Mouse (Mus musculus): ENCODE data around the gene Emc10.

Emc10 gene

GRCm38 (mm10) chr7:44495992-44496770, at the start of gene Emc10, which contains the start of gene Fam71e1:
Emc10 (minus strand) TSS chr7:44496529.
Fam71e1 (plus strand) TSS chr7:44496581.
- in situ Hi-C loops (cut with MboI, MseI): no loop called here

- in situ Hi-C loops (cut with MboI, MseI): no loop called here
Observed at GRCm38 (mm10) chr7:44543071-44543470, 46.7 kb upstream of the Emc10 start.

- in situ Hi-C loops (cut with MboI, MseI): no loop called here
Observed at GRCm38 (mm10) chr7:44542555-44542954, 46.2 kb upstream of the Emc10 start.

DNA sequence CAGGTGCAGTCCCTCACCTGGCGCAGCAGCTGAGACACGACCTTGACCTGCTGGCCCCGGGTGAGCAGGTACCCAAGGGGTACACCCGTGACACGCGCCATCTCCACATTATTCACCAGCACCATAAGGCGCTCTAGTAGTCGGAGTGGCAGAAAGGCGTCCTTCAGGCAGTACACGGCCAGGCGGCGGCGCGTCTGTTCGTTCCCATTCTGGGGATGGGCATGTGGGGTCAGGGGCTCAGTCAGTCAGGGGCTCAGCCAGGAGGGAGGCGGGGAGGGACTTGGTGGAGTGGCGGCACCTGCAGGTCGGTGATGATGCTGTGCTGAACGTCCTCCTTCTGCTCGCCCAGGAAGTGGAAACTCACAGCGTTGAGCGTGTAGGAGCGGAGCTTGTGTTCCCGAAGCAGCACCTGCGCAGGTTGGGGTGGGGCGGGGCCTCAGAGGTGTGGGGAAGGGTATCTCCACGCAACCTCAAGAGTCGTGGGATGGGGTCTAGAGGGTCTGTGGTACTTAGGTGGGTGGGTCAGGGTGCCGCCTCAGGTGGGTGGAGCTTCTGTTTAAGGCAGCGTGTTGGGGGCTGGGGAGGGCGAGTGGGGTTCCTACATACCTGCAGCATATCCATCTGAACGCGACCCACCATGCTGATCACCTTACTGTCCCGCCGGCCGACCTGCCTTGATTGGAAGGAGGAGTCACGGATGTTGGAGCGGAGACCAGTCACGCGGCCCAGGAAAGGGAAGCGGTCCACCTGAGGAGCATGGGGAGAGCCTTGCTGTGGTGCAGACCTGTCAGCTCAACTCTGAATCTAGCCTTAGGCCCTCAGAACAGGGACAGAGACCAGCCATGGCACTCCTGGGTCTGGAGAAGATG, 42.7 kb upstream of the Emc10 start:
- in situ Hi-C loops (cut with MboI, MseI): no loop called here

GRCm38 (mm10) chr7:44537496-44537895, 41.2 kb upstream of the Emc10 start:
- in situ Hi-C loops (cut with MboI, MseI): no loop called here

DNA sequence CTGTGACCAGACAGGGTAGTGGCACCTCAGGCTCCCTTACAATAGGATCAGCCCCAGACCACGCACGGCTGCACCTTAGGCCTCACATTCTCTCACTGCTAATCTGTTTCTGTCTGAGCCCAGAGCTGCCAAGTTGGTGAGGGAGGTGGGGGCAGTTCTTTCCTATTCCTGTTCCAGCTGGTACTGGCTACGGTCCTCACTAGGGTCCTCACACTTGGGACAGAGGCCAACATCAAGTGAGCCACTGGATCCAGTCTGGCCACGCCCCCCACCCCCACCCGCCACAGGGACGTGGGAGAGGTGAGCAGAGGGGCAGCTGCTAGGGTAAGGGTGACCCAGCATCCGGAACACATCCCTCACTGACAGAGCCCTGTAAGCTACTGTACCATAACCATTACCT, 40.7 kb upstream of the Emc10 start:
- in situ Hi-C loops (cut with MboI, MseI): no loop called here

- in situ Hi-C loops (cut with MboI, MseI): no loop called here
Observed at GRCm38 (mm10) chr7:44536590-44536968, 40.2 kb upstream of the Emc10 start.

- in situ Hi-C loops (cut with MboI, MseI): no loop called here
Observed at GRCm38 (mm10) chr7:44535657-44536589, 39.6 kb upstream of the Emc10 start.

DNA sequence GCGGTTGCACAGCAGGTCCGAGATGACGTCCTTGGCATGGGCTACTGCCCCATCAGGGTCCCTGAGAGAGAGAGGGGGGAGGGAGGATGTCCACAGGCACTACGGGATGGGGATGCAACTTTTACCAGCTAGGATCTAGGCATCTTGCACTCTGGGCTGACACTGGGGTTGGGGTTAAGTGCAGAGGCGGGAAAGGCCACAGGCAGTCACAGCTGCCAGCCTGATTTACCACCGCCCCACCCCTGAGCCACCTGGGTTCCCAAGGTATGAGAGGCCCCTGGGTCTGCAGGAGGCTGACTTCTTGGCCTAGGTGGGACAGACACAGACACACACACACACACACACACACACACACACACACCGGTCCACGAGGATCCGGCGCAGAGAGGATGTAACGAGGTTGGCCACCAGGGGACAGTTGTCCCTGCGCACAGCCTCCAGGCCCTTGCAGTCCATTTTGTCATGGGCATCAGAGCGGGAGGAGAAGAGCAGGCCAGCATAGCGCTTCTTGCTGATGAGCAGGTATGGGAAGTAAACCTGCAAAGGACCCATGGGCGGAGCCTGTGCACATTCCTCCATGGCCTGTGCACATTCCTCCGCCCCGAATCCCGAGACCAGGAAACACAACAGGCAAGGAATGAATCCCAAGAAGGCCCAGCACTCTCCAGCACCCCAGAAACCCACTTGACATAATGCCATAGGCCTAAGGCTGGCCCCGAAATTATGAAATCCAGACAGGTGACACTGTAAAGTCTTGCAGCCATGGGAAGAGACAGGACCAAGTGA, 38.5 kb upstream of the Emc10 start:
- in situ Hi-C loops (cut with MboI, MseI): no loop called here

GRCm38 (mm10) chr7:44534242-44534641, 37.9 kb upstream of the Emc10 start:
- in situ Hi-C loops (cut with MboI, MseI): no loop called here

GRCm38 (mm10) chr7:44533746-44534045, 37.4 kb upstream of the Emc10 start:
- in situ Hi-C loops (cut with MboI, MseI): no loop called here

- in situ Hi-C loops (cut with MboI, MseI): no loop called here
Observed at GRCm38 (mm10) chr7:44532918-44533745, 36.8 kb upstream of the Emc10 start.

- in situ Hi-C loops (cut with MboI, MseI): no loop called here
Observed at GRCm38 (mm10) chr7:44531946-44532732, 35.8 kb upstream of the Emc10 start, which contains the start of gene Spib. Spib (minus strand) TSS chr7:44532071.

DNA sequence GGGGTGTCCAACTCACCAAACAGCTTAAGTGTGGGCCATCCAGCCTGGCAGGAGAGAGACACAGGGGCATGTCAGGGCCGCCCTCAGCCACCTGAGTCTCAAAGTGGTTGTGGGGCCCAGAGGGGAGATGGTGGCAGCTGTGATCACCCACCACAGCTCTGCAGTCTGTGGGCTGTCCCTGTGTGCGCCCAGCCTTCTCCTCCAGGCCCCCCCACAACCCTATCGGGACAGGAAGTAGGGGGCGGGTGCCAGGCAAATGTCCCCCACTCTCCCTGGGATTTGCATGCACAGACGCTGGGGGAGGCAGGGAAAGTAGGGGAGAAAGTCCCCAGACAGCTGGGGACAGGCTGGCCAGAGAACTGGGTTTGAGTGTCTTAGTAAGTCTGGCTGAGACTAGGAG, 34.9 kb upstream of the Emc10 start:
- in situ Hi-C loops (cut with MboI, MseI): no loop called here

DNA sequence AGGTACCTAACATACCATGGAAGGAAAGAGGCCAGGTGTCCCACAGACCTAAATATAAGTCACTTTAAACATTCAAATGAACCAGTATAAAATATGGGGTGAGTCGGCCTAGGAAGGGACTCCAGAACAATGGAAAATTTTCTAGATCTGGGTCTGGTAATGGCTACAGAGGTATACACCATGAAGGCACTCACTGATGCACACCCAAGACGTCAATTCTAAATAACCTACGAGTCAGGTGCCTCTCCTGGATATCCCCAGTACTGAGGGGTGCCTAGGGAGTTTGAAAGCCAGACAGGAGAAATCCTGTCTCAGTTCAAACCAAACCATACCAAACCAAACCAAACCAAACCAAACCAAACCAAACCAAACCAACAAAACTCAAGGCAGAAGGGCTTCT, 34.2 kb upstream of the Emc10 start:
- in situ Hi-C loops (cut with MboI, MseI): no loop called here

- in situ Hi-C loops (cut with MboI, MseI): no loop called here
Observed at GRCm38 (mm10) chr7:44529518-44529917, 33.2 kb upstream of the Emc10 start.

DNA sequence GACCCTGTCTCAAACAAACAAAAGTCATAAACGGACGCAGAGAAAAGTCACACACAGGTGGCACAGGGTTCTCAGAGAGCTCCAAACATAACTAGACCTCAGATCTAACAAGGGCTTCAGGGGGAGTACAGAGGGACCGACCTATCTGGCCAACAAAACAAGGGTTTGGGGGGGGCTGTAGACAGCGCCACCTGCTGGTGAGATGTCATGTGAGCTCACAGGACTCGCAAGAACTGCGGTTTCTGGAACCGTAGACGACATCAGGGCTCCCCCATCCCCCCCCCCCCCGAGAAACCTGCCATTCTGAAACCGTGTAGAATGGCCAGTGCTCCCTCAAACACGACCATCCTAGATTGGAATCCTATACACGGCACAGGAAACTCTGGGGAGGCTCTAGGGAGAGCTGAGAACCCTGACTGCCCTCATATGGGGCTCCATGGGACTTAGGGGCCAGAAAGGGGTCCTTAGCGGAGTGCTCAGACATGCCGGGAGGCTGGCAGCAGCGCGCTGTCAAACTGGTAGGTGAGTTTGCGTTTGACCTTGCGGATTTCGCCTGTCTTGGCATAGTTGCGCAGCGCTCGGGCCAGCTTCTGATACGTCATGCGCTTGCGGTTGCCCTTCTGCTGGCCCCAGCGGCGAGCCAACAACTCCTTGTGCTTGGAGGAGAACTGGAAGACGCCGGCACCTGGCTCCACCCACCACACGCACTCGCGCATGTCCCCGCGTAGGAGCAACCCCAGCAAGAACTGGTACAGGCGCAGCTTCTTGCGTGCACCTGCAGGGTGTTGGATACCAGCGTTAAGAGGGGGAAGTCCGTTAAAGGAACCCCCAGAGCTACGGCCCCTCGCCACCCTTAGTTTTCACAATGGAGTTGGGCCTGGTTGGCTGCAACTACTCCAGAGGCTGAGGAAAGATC, 31.4 kb upstream of the Emc10 start:
- in situ Hi-C loops (cut with MboI, MseI): no loop called here
